Mouse (Mus musculus): ENCODE data around the gene Cdc42ep1. TPM values are rescaled to one million over a fixed set of nuclear protein-coding genes. Genes with fewer than 3 reads are reported as not detected.
A peak's percentile ranks its signal among the peaks of the same experiment; 100 is the strongest.

The Cdc42ep1 gene
- polyA plus RNA-seq, 1 experiment from 2014 or later, result 4.6 TPM

GRCm38 (mm10) chr15:78897488-78897887, 55.1 kb downstream of the Cdc42ep1 start:
- 95% methylated on average over 4 of the region's 4 CpGs for WGBS

GRCm38 (mm10) chr15:78898507-78899001, 56.1 kb downstream of the Cdc42ep1 start:
- no peak for ATAC-seq (ENCODE audit: low read depth)
- Histone ChIP-seq H3K9me3 (ENCODE audit: control insufficient read depth, low read length) (no peaks in the 10 kb centered on the region), H3K4me1 (ENCODE audit: control insufficient read depth, insufficient read depth, low read length) (peaks cover 5% of the 10 kb centered on the region), H3K27ac (ENCODE audit: low read depth, low read length) (no peak overlapping the region), H3K9ac (replicated peaks; ENCODE audit: low read depth, low read length) (no peak overlapping the region), H3K36me3 (ENCODE audit: control insufficient read depth, insufficient read depth, low read length) (0 out of 2 replicates have a peak, but pooled peaks cover 4% of the 10 kb centered on the region), H3K27me3 (ENCODE audit: control insufficient read depth, insufficient read depth, low read length) (0 out of 2 replicates have a peak, but pooled peaks cover 2% of the 10 kb centered on the region), H3K4me3 (ENCODE audit: low read depth, low read length) (no peak overlapping the region), H3K4me2 (ENCODE audit: low read depth, low read length) (no peak overlapping the region)
- WGBS, result 62% methylated on average over 6 of the region's 6 CpGs

More at GRCm38 (mm10) chr15:78897488-78897887, 55.1 kb downstream of the Cdc42ep1 start:
- Histone ChIP-seq H3K4me2 (ENCODE audit: low read depth, low read length) (no peak overlapping the region), H3K4me3 (ENCODE audit: low read depth, low read length) (no peak overlapping the region), H3K36me3 (ENCODE audit: control insufficient read depth, insufficient read depth, low read length) (peaks cover 15% of the 10 kb centered on the region; the same call in 1 of the 2 replicates), H3K27ac (ENCODE audit: low read depth, low read length) (no peak overlapping the region), H3K9ac (replicated peaks; ENCODE audit: low read depth, low read length) (no peak overlapping the region), H3K4me1 (ENCODE audit: control insufficient read depth, insufficient read depth, low read length) (peaks cover 5% of the 10 kb centered on the region), H3K9me3 (ENCODE audit: control insufficient read depth, low read length) (no peaks in the 10 kb centered on the region), H3K27me3 (ENCODE audit: control insufficient read depth, insufficient read depth, low read length) (0 out of 2 replicates have a peak, but pooled peaks cover 2% of the 10 kb centered on the region)
- no peak for ATAC-seq (ENCODE audit: low read depth)

GRCm38 (mm10) chr15:78899409-78899739, 57.0 kb downstream of the Cdc42ep1 start, which contains the start of gene Gm49510:
Gene Gm49510 (plus strand): TSS chr15:78899667.
- ATAC-seq (ENCODE audit: low read depth), result no peak
- Histone ChIP-seq H3K9me3 (ENCODE audit: control insufficient read depth, low read length) (no peaks in the 10 kb centered on the region), H3K27ac (ENCODE audit: low read depth, low read length) (no peak within 1 kb of the TSS), H3K27me3 (ENCODE audit: control insufficient read depth, insufficient read depth, low read length) (0 out of 2 replicates have a peak, but pooled peaks cover 2% of the 10 kb centered on the region), H3K36me3 (ENCODE audit: control insufficient read depth, insufficient read depth, low read length) (0 out of 2 replicates have a peak, but pooled peaks cover 4% of the 10 kb centered on the region), H3K4me3 (ENCODE audit: low read depth, low read length) (peak within 1 kb of the TSS; percentile 29), H3K4me1 (ENCODE audit: control insufficient read depth, insufficient read depth, low read length) (peaks cover 5% of the 10 kb centered on the region), H3K9ac (replicated peaks; ENCODE audit: low read depth, low read length) (peak within 1 kb of the TSS; percentile 53), H3K4me2 (ENCODE audit: low read depth, low read length) (peak within 1 kb of the TSS; percentile 57)
- 1% methylated on average over 20 of the region's 20 CpGs for WGBS

- peak within 1 kb of the TSS; percentile 57 for H3K4me2 ChIP-seq (ENCODE audit: low read depth, low read length)
- 2% methylated on average over 45 of the region's 47 CpGs for WGBS
- H3K36me3 ChIP-seq (ENCODE audit: control insufficient read depth, insufficient read depth, low read length), result 0 out of 2 replicates have a peak, but pooled peaks cover under 1% of the 10 kb centered on the region
- H3K4me3 ChIP-seq (ENCODE audit: low read depth, low read length), result peak within 1 kb of the TSS; percentile 29
- 0 out of 2 replicates have a peak, but pooled peaks cover 2% of the 10 kb centered on the region for H3K27me3 ChIP-seq (ENCODE audit: control insufficient read depth, insufficient read depth, low read length)
- no peaks in the 10 kb centered on the region for H3K9me3 ChIP-seq (ENCODE audit: control insufficient read depth, low read length)
- H3K9ac ChIP-seq (replicated peaks; ENCODE audit: low read depth, low read length), result peak within 1 kb of the TSS; percentile 53
- ATAC-seq (ENCODE audit: low read depth), result no peak
- no peak within 1 kb of the TSS for H3K27ac ChIP-seq (ENCODE audit: low read depth, low read length)
- peaks cover 5% of the 10 kb centered on the region for H3K4me1 ChIP-seq (ENCODE audit: control insufficient read depth, insufficient read depth, low read length)
Measured at GRCm38 (mm10) chr15:78899740-78900584, 57.5 kb downstream of the Cdc42ep1 start, which contains the start of gene Sh3bp1. Gene Sh3bp1 (plus strand): TSS chr15:78899768.

Small RNAs within 50 kb of the gene (microRNA-seq; reads per million reads assigned to microRNA genes)
- not detected for gene Mir6955

Other genes with a start within 250 kb of the Cdc42ep1 start
- gene Cyth4, start 245.6 kb upstream of the Cdc42ep1 start, polyA plus RNA-seq (2014; fragmentation: Nextera tagmentation; extraction: Ambion mirVana), result 2.0 and 3.7 TPM in 2 replicates
- 4.1 and 6.8 TPM in 2 replicates for gene Elfn2, start 123.9 kb upstream of the Cdc42ep1 start, polyA plus RNA-seq (2014; fragmentation: Nextera tagmentation; extraction: Ambion mirVana)
- 6.9 and 10.2 TPM in 2 replicates for gene Mfng, start 69.1 kb upstream of the Cdc42ep1 start, polyA plus RNA-seq (2014; fragmentation: Nextera tagmentation; extraction: Ambion mirVana)
- 1.8 and 2.2 TPM in 2 replicates for gene Card10, start 39.6 kb upstream of the Cdc42ep1 start, polyA plus RNA-seq (2014; fragmentation: Nextera tagmentation; extraction: Ambion mirVana)
- not detected in 2 replicates for gene Lgals2, start 12.9 kb downstream of the Cdc42ep1 start, polyA plus RNA-seq (2014; fragmentation: Nextera tagmentation; extraction: Ambion mirVana)
- gene Gga1, start 34.6 kb downstream of the Cdc42ep1 start, polyA plus RNA-seq (2014; fragmentation: Nextera tagmentation; extraction: Ambion mirVana), result 31.7 and 37.1 TPM in 2 replicates
- 0.21 TPM in 1 of 2 replicates, not detected in the other for gene Gm49510, start 57.0 kb downstream of the Cdc42ep1 start, polyA plus RNA-seq (2014; fragmentation: Nextera tagmentation; extraction: Ambion mirVana)
- gene Sh3bp1, start 57.1 kb downstream of the Cdc42ep1 start, polyA plus RNA-seq (2014; fragmentation: Nextera tagmentation; extraction: Ambion mirVana), result 3.4 and 4.1 TPM in 2 replicates
- gene Pdxp, start 71.3 kb downstream of the Cdc42ep1 start, polyA plus RNA-seq (2014; fragmentation: Nextera tagmentation; extraction: Ambion mirVana), result 74.9 and 84.7 TPM in 2 replicates
- gene Lgals1, start 84.1 kb downstream of the Cdc42ep1 start, polyA plus RNA-seq (2014; fragmentation: Nextera tagmentation; extraction: Ambion mirVana), result 50.7 and 166 TPM in 2 replicates
- gene Nol12, start 92.3 kb downstream of the Cdc42ep1 start, polyA plus RNA-seq (2014; fragmentation: Nextera tagmentation; extraction: Ambion mirVana), result 58.4 and 66.0 TPM in 2 replicates
- gene Triobp, start 105.1 kb downstream of the Cdc42ep1 start, polyA plus RNA-seq (2014; fragmentation: Nextera tagmentation; extraction: Ambion mirVana), result 33.9 and 35.4 TPM in 2 replicates
- gene H1f0, start 185.8 kb downstream of the Cdc42ep1 start, polyA plus RNA-seq (2014; fragmentation: Nextera tagmentation; extraction: Ambion mirVana), result 45.6 and 126 TPM in 2 replicates
- not detected in 2 replicates for gene Galr3, start 199.3 kb downstream of the Cdc42ep1 start, polyA plus RNA-seq (2014; fragmentation: Nextera tagmentation; extraction: Ambion mirVana)
- gene Ankrd54, start 220.3 kb downstream of the Cdc42ep1 start, polyA plus RNA-seq (2014; fragmentation: Nextera tagmentation; extraction: Ambion mirVana), result 45.9 and 46.2 TPM in 2 replicates
- 169 and 183 TPM in 2 replicates for gene Eif3l, start 232.6 kb downstream of the Cdc42ep1 start, polyA plus RNA-seq (2014; fragmentation: Nextera tagmentation; extraction: Ambion mirVana)

Data from neural tube, embryonic 14.5 days (tissue).